Mouse (Mus musculus) layer of hippocampus, postnatal 14 days (tissue): ENCODE results near the gene Hist1h2ag. TPM values are rescaled to one million over a fixed set of nuclear protein-coding genes. Genes with fewer than 3 reads are reported as not detected.

Source experiments
- microRNA-seq, 2 experiments: library from miRNA; unstranded; fragments of <30 nt; microRNA quantifications; one replicate each; pipeline ENCODE4 v1.2.0; 2021
- total RNA-seq, 2 experiments: library from RNA; stranded (reverse); gene quantifications; 2 replicates each; pipeline ENCODE4 v1.2.3; 2021

Hist1h2ag gene
- total RNA-seq, 2 experiments from 2014 or later = 26.7 to 27.2 TPM

Small RNA genes lying within 50 kb of the gene (microRNA-seq; reads per million reads assigned to microRNA genes)
- gene Gm26300 (0 reads per million in 2 experiments), gene Gm44390 (0 reads per million in 2 experiments), gene Gm44486 (0 reads per million in 2 experiments)

Other genes starting within 250 kb of the Hist1h2ag start
- gene Hist1h2bq, start 232.7 kb downstream of the Hist1h2ag start, total RNA-seq = 10 to 100 TPM; 47.8 to 64.2 TPM
- 10 to 100 TPM; 28.2 to 31.2 TPM for gene Hist1h2ao, start 232.5 kb downstream of the Hist1h2ag start, total RNA-seq
- 100 to 1,000 TPM; 159 to 222 TPM for gene Hist1h4m, start 231.2 kb downstream of the Hist1h2ag start, total RNA-seq
- gene Hist1h4n, start 210.7 kb downstream of the Hist1h2ag start, total RNA-seq = 10 to 100 TPM; 30.8 to 35.7 TPM
- 10 to 100 TPM; 20.7 to 37.1 TPM for gene Hist1h2ap, start 209.4 kb downstream of the Hist1h2ag start, total RNA-seq
- gene Hist1h2br, start 209.2 kb downstream of the Hist1h2ag start, total RNA-seq = 10 to 100 TPM; 48.0 to 64.3 TPM
- gene Zfp184, start 97.8 kb downstream of the Hist1h2ag start, total RNA-seq = 1 to 10 TPM; 3.4 to 3.8 TPM
- under 1 TPM in 1 of 2 experiments, not detected in 1; 0.19 TPM for gene Pom121l2, start 61.8 kb downstream of the Hist1h2ag start, total RNA-seq
- under 1 TPM in 1 of 2 experiments, not detected in 1; 0.46 TPM for gene Prss16, start 33.2 kb downstream of the Hist1h2ag start, total RNA-seq
- 10 to 100 TPM; 60.0 to 62.5 TPM for gene Hist1h2ah, start 7.4 kb downstream of the Hist1h2ag start, total RNA-seq
- 10 to 100 TPM; 22.2 to 42.1 TPM for gene Hist1h2bk, start 7.1 kb downstream of the Hist1h2ag start, total RNA-seq
- gene Hist1h4i, start 1.6 kb downstream of the Hist1h2ag start, total RNA-seq = 10 to 100 TPM; 42.3 to 60.3 TPM
- gene Hist1h2bj, start 270 bp upstream of the Hist1h2ag start, total RNA-seq = 10 to 100 TPM; 17.3 to 22.7 TPM
- not detected for gene Vmn1r188, start 41.5 kb upstream of the Hist1h2ag start, total RNA-seq
- not detected for gene Vmn1r189, start 62.9 kb upstream of the Hist1h2ag start, total RNA-seq
- not detected for gene Vmn1r191, start 141.0 kb upstream of the Hist1h2ag start, total RNA-seq
- gene Vmn1r192, start 148.2 kb upstream of the Hist1h2ag start, total RNA-seq = not detected
- gene Vmn1r193, start 180.2 kb upstream of the Hist1h2ag start, total RNA-seq = not detected
- not detected for gene Vmn1r194, start 201.3 kb upstream of the Hist1h2ag start, total RNA-seq
- not detected for gene Vmn1r195, start 227.6 kb upstream of the Hist1h2ag start, total RNA-seq
- not detected for gene Vmn1r196, start 247.0 kb upstream of the Hist1h2ag start, total RNA-seq